Mouse (Mus musculus) CH12.LX (cell line): Measurements from ENCODE around the gene Gipr. TPM values are rescaled to one million over a fixed set of nuclear protein-coding genes. Genes with fewer than 3 reads are reported as not detected.

Source experiments
- DNase-seq: peaks from one replicate; pipeline ENCODE4 v3.0.0-alpha.2; 2013; ENCODE audit errors: extremely low read depth
- H3K27ac ChIP-seq: 2 replicates; pipeline ENCODE4 v1.5.1; 2012; ENCODE audit warnings: low read depth, mild to moderate bottlenecking, control low read depth, moderate library complexity; ENCODE audit not compliant: insufficient read depth
- H3K27me3 ChIP-seq: replicated peaks from 2 replicates; pipeline ENCODE3; 2012; ENCODE audit warnings: inconsistent platforms
- H3K36me3 ChIP-seq, 2 experiments: replicated peaks in 1 of 2; 2 replicates each; pipeline versions ENCODE3 to v1.6.1; 2012; ENCODE audit warnings: inconsistent platforms in 1 of 2, low read length in 1 of 2, mild to moderate bottlenecking in 1 of 2, mixed read lengths in 1 of 2, moderate library complexity in 1 of 2; ENCODE audit not compliant: control insufficient read depth in 1 of 2, insufficient read depth in 1 of 2
- H3K4me1 ChIP-seq, 2 experiments: 2 replicates each; pipeline ENCODE4 v1.6.1; 2012; ENCODE audit warnings: inconsistent platforms in 1 of 2, moderate library complexity in 1 of 2; ENCODE audit not compliant: insufficient read depth in 2 of 2, control insufficient read depth in 1 of 2
- H3K4me2 ChIP-seq: 2 replicates; pipeline ENCODE4 v1.6.1; 2012; ENCODE audit warnings: low read depth, mild to moderate bottlenecking, control low read depth; ENCODE audit not compliant: poor library complexity, insufficient read depth, severe bottlenecking
- H3K4me3 ChIP-seq, 3 experiments: fragments of 150-350 bp in 1 of 3; sonication (generic) in 1 of 3; replicated peaks in 1 of 3; 2 replicates each; pipeline versions ENCODE3 to v1.5.1; 2011 to 2012; ENCODE audit warnings: low read depth in 2 of 3, low read length in 2 of 3, mild to moderate bottlenecking in 2 of 3, moderate library complexity in 2 of 3, control low read depth in 1 of 3, improper control_type of control experiment in 1 of 3, inconsistent platforms in 1 of 3, mixed read lengths in 1 of 3; ENCODE audit not compliant: poor library complexity in 1 of 3
- H3K79me2 ChIP-seq: replicated peaks from 2 replicates; pipeline ENCODE4 v1.6.1; 2012; ENCODE audit warnings: mild to moderate bottlenecking, moderate library complexity; ENCODE audit not compliant: control insufficient read depth, poor library complexity, insufficient read depth, severe bottlenecking; ENCODE audit errors: extremely low read depth
- H3K9ac ChIP-seq: 2 replicates; pipeline ENCODE4 v1.6.1; 2012; ENCODE audit warnings: low read depth, mild to moderate bottlenecking, control low read depth, moderate library complexity; ENCODE audit not compliant: insufficient read depth
- H3K9me3 ChIP-seq: replicated peaks from 2 replicates; pipeline ENCODE3; 2012; ENCODE audit warnings: low read length, inconsistent platforms, mixed read lengths
- BHLHE40 ChIP-seq: IDR thresholded peaks from 2 replicates; pipeline ENCODE4 v1.6.1; 2011; ENCODE audit warnings: mild to moderate bottlenecking, low read depth, low read length, improper control_type of control experiment
- CHD1 ChIP-seq: IDR thresholded peaks from 2 replicates; pipeline ENCODE4 v1.6.1; 2012; ENCODE audit warnings: low read depth, low read length, improper control_type of control experiment, inconsistent platforms
- CHD2 ChIP-seq: IDR thresholded peaks from 2 replicates; pipeline ENCODE4 v1.6.1; 2011; ENCODE audit warnings: low read length, improper control_type of control experiment
- CTCF ChIP-seq, 2 experiments: IDR thresholded peaks in 1 of 2; conservative IDR thresholded peaks in 1 of 2; 2 replicates each; pipeline ENCODE4 v1.5.1; 2011 to 2012; ENCODE audit warnings: low read depth in 2 of 2, low read length in 2 of 2, improper control_type of control experiment in 1 of 2, inconsistent platforms in 1 of 2, mild to moderate bottlenecking in 1 of 2, moderate library complexity in 1 of 2
- E2F4 ChIP-seq: IDR thresholded peaks from 2 replicates; pipeline ENCODE4 v1.6.1; 2011; ENCODE audit warnings: low read depth, low read length, improper control_type of control experiment; ENCODE audit not compliant: insufficient replicate concordance
- ELF1 ChIP-seq: IDR thresholded peaks from 2 replicates; pipeline ENCODE4 v1.6.1; 2014; ENCODE audit warnings: low read depth, mild to moderate bottlenecking, inconsistent platforms, low read length, improper control_type of control experiment
- EP300 ChIP-seq: IDR thresholded peaks from 2 replicates; pipeline ENCODE4 v1.6.1; 2011; ENCODE audit warnings: low read length, improper control_type of control experiment
- ETS1 ChIP-seq: conservative IDR thresholded peaks from 2 replicates; pipeline ENCODE4 v1.6.1; 2012; ENCODE audit warnings: low read depth, mild to moderate bottlenecking, inconsistent platforms, low read length, improper control_type of control experiment, moderate library complexity
- GABPA ChIP-seq: IDR thresholded peaks from 2 replicates; pipeline ENCODE4 v1.6.1; 2012; ENCODE audit warnings: low read depth, low read length, improper control_type of control experiment, inconsistent platforms; ENCODE audit not compliant: insufficient replicate concordance
- HCFC1 ChIP-seq: IDR thresholded peaks from 2 replicates; pipeline ENCODE4 v1.6.1; 2012; ENCODE audit warnings: low read depth, mild to moderate bottlenecking, inconsistent platforms, low read length, improper control_type of control experiment
- IRF4 ChIP-seq: IDR thresholded peaks from 2 replicates; pipeline ENCODE4 v1.6.1; 2014; ENCODE audit warnings: low read depth, mild to moderate bottlenecking, inconsistent platforms, low read length, improper control_type of control experiment
- JUN ChIP-seq: IDR thresholded peaks from 2 replicates; pipeline ENCODE4 v1.6.1; 2011; ENCODE audit warnings: low read depth, mild to moderate bottlenecking, low read length, improper control_type of control experiment, moderate library complexity; ENCODE audit not compliant: insufficient read depth
- JUND ChIP-seq: conservative IDR thresholded peaks from 2 replicates; pipeline ENCODE4 v1.6.1; 2011; ENCODE audit warnings: low read depth, low read length, improper control_type of control experiment
- KAT2A ChIP-seq: IDR thresholded peaks from 2 replicates; pipeline ENCODE4 v1.6.1; 2012; ENCODE audit warnings: low read length, improper control_type of control experiment, inconsistent platforms; ENCODE audit not compliant: insufficient replicate concordance
- MAFK ChIP-seq: IDR thresholded peaks from 2 replicates; pipeline ENCODE4 v1.6.1; 2011; ENCODE audit warnings: low read length, improper control_type of control experiment; ENCODE audit not compliant: insufficient replicate concordance
- MAX ChIP-seq: IDR thresholded peaks from 2 replicates; pipeline ENCODE4 v1.6.1; 2011; ENCODE audit warnings: low read length, improper control_type of control experiment
- MAZ ChIP-seq: IDR thresholded peaks from 2 replicates; pipeline ENCODE4 v1.6.1; 2012; ENCODE audit warnings: low read depth, mild to moderate bottlenecking, inconsistent platforms, low read length, improper control_type of control experiment, moderate library complexity
- MEF2A ChIP-seq: IDR thresholded peaks from 2 replicates; pipeline ENCODE4 v1.6.1; 2014; ENCODE audit warnings: low read depth, mild to moderate bottlenecking, inconsistent platforms, low read length, improper control_type of control experiment, borderline replicate concordance
- MXI1 ChIP-seq: IDR thresholded peaks from 2 replicates; pipeline ENCODE4 v1.6.1; 2011; ENCODE audit warnings: mild to moderate bottlenecking, low read depth, low read length, improper control_type of control experiment
- MYC ChIP-seq: IDR thresholded peaks from 2 replicates; pipeline ENCODE4 v1.6.1; 2011; ENCODE audit warnings: low read depth, mild to moderate bottlenecking, improper control_type of control experiment, low read length
- NELFE ChIP-seq: IDR thresholded peaks from 2 replicates; pipeline ENCODE4 v1.6.1; 2011; ENCODE audit warnings: low read depth, low read length, improper control_type of control experiment
- NRF1 ChIP-seq: IDR thresholded peaks from 2 replicates; pipeline ENCODE4 v1.6.1; 2014; ENCODE audit warnings: low read depth, mild to moderate bottlenecking, inconsistent platforms, low read length, improper control_type of control experiment, moderate library complexity
- PAX5 ChIP-seq: IDR thresholded peaks from 2 replicates; pipeline ENCODE4 v1.6.1; 2012; ENCODE audit warnings: low read length, inconsistent platforms, mixed read lengths
- POLR2A ChIP-seq: IDR thresholded peaks from 2 replicates; pipeline ENCODE4 v1.6.1; 2011; ENCODE audit warnings: low read depth, mild to moderate bottlenecking, improper control_type of control experiment, low read length
- POLR2AphosphoS2 ChIP-seq: IDR thresholded peaks from 2 replicates; pipeline ENCODE4 v1.6.1; 2011; ENCODE audit warnings: low read depth, low read length, improper control_type of control experiment
- RAD21 ChIP-seq: IDR thresholded peaks from 2 replicates; pipeline ENCODE4 v1.6.1; 2011; ENCODE audit warnings: low read depth, mild to moderate bottlenecking, low read length, improper control_type of control experiment, moderate library complexity
- RCOR1 ChIP-seq: conservative IDR thresholded peaks from 2 replicates; pipeline ENCODE4 v1.6.1; 2012; ENCODE audit warnings: low read depth, mild to moderate bottlenecking, inconsistent platforms, low read length, improper control_type of control experiment
- SIN3A ChIP-seq: IDR thresholded peaks from 2 replicates; pipeline ENCODE4 v1.6.1; 2012; ENCODE audit warnings: low read length, improper control_type of control experiment, inconsistent platforms
- SMC3 ChIP-seq: IDR thresholded peaks from 2 replicates; pipeline ENCODE4 v1.6.1; 2011; ENCODE audit warnings: low read depth, low read length, improper control_type of control experiment
- TBP ChIP-seq: conservative IDR thresholded peaks from 2 replicates; pipeline ENCODE4 v1.6.1; 2011; ENCODE audit warnings: low read depth, low read length, improper control_type of control experiment
- TCF12 ChIP-seq: IDR thresholded peaks from 2 replicates; pipeline ENCODE4 v1.6.1; 2014; ENCODE audit warnings: low read depth, mild to moderate bottlenecking, inconsistent platforms, low read length, improper control_type of control experiment
- UBTF ChIP-seq: IDR thresholded peaks from 2 replicates; pipeline ENCODE4 v1.6.1; 2012; ENCODE audit warnings: low read depth, mild to moderate bottlenecking, inconsistent platforms, low read length, improper control_type of control experiment, moderate library complexity
- USF1 ChIP-seq: IDR thresholded peaks from 2 replicates; pipeline ENCODE4 v1.6.1; 2014; ENCODE audit warnings: low read depth, mild to moderate bottlenecking, inconsistent platforms, low read length, improper control_type of control experiment
- USF2 ChIP-seq: conservative IDR thresholded peaks from 2 replicates; pipeline ENCODE4 v1.6.1; 2011; ENCODE audit warnings: low read depth, low read length, improper control_type of control experiment
- ZC3H11A ChIP-seq: IDR thresholded peaks from 2 replicates; pipeline ENCODE4 v1.6.1; 2012; ENCODE audit warnings: low read depth, mild to moderate bottlenecking, inconsistent platforms, low read length, improper control_type of control experiment
- ZKSCAN1 ChIP-seq: IDR thresholded peaks from 2 replicates; pipeline ENCODE4 v1.6.1; 2012; ENCODE audit warnings: low read depth, inconsistent platforms, low read length, improper control_type of control experiment, borderline replicate concordance
- ZMIZ1 ChIP-seq: IDR thresholded peaks from 2 replicates; pipeline ENCODE4 v1.6.1; 2012; ENCODE audit warnings: low read depth, mild to moderate bottlenecking, inconsistent platforms, low read length, improper control_type of control experiment
- ZNF384 ChIP-seq: IDR thresholded peaks from 2 replicates; pipeline ENCODE4 v1.6.1; 2012; ENCODE audit warnings: low read depth, low read length, improper control_type of control experiment, inconsistent platforms
- dilution Hi-C: fragments of 300-500 bp; cut with MboI; formaldehyde crosslinking; loops from 2 replicates; pipeline ENCODE4 v1.14.3; 2020; ENCODE audit warnings: low sequenced_read_pairs; ENCODE audit not compliant: extremely low pct_unique_long_range_greater_than_20kb, extremely low pct_ligation_motif_present
- in situ Hi-C: fragments of 300-500 bp; cut with MboI; formaldehyde crosslinking; loops from 3 replicates; pipeline ENCODE4 v1.14.3; 2019; ENCODE audit warnings: low sequenced_read_pairs, low pct_ligation_motif_present, low pct_unique_long_range_greater_than_20kb, mixed read lengths
- polyA plus RNA-seq: library from polyadenylated mRNA; unstranded; fragments of >175 nt; gene quantifications from 2 replicates; pipeline ENCODE4 v1.2.1, GENCODE M21; 2012; ENCODE audit warnings: low read depth; ENCODE audit not compliant: insufficient read length
- total RNA-seq, 2 experiments: library from RNA; depleted of rRNA; stranded (reverse); fragments of 300-350 nt in 1 of 2; fragments of >200 nt in 1 of 2; gene quantifications; 2 replicates each; pipeline ENCODE4 v1.2.3; 2012 to 2014

Gene Gipr
- total and polyA plus RNA-seq, 3 experiments = 0.04 to 0.11 TPM; not detected in 1

GRCm38 (mm10) chr7:19119631-19120429 is 46.1 kb downstream of the Gipr start, which contains the start of gene Fbxo46:
Gene Fbxo46, plus strand, starts transcription at chr7:19119859.
- Histone ChIP-seq H3K79me2 (peaks cover 21% of the 10 kb centered on the region), H3K9ac (peak within 1 kb of the TSS; percentile 93), H3K4me3 (peak within 1 kb of the TSS; percentile 63 to 95 (median 67)), H3K27me3 (no peaks in the 10 kb centered on the region), H3K9me3 (peaks cover 10% of the 10 kb centered on the region), H3K27ac (no peak within 1 kb of the TSS), H3K4me1 (peaks cover 9 to 16% of the 10 kb centered on the region in 2 experiments; a peak in 3 of 4 replicates), H3K4me2 (peak within 1 kb of the TSS; percentile 48), H3K36me3 (peaks cover 0 to 12% of the 10 kb centered on the region in 2 experiments)
- dilution Hi-C loops (no loop called here), in situ Hi-C loops (no loop called here)
- peak; percentile 99 for DNase-seq
- no peak for TF ChIP-seq ZC3H11A
- TF ChIP-seq SMC3 = no peak
- TF ChIP-seq ZMIZ1 = peak; percentile 90
- no peak for TF ChIP-seq CHD1
- TF ChIP-seq UBTF = no peak
- peak; percentile 96 for TF ChIP-seq NELFE
- no peak for TF ChIP-seq RAD21
- no peak for TF ChIP-seq ZKSCAN1
- no peak for TF ChIP-seq ETS1
- peak; percentile 87 for TF ChIP-seq TCF12
- no peak for TF ChIP-seq JUND
- 0 out of 2 replicates have a peak, but pooled peaks have one; percentile 26 for TF ChIP-seq MEF2A
- no peak for TF ChIP-seq TBP
- peak; percentile 97 for TF ChIP-seq KAT2A
- TF ChIP-seq MYC = peak; percentile 51; the same call in 1 of the 2 replicates
- TF ChIP-seq MXI1 = peak; percentile 70; the same call in 1 of the 2 replicates
- TF ChIP-seq ZNF384 = no peak
- TF ChIP-seq ELF1 = peak; percentile 100
- TF ChIP-seq POLR2AphosphoS2 = peak; percentile 66; the same call in 1 of the 2 replicates
- no peak for TF ChIP-seq CTCF (conservative IDR thresholded peaks at IDR 0.05 in 1 of 2, IDR thresholded peaks at IDR 0.05 in 1 of 2; ENCODE audit: low read depth in 2 of 2, low read length in 2 of 2)
- no peak for TF ChIP-seq EP300
- TF ChIP-seq MAX = no peak
- TF ChIP-seq USF1 = no peak
- TF ChIP-seq NRF1 = peak; percentile 85
- TF ChIP-seq USF2 = no peak
- peak; percentile 91 for TF ChIP-seq SIN3A
- TF ChIP-seq HCFC1 = peak; percentile 100
- TF ChIP-seq E2F4 = no peak
- TF ChIP-seq POLR2A = peak; percentile 98
- no peak for TF ChIP-seq BHLHE40
- TF ChIP-seq IRF4 = peak; percentile 39; the same call in 1 of the 2 replicates
- TF ChIP-seq CHD2 = peak; percentile 64; the same call in 1 of the 2 replicates
- peak; percentile 60 for TF ChIP-seq MAZ
- no peak for TF ChIP-seq PAX5
- no peak for TF ChIP-seq RCOR1
- no peak for TF ChIP-seq JUN
- TF ChIP-seq MAFK = no peak
- TF ChIP-seq GABPA = peak; percentile 78; the same call in 1 of the 2 replicates
